Mouse (Mus musculus) lung, postnatal 0 days (tissue): ENCODE measurements around the gene Pard3b.

Source experiments
- CTCF ChIP-seq: IDR thresholded peaks from 2 replicates; pipeline ENCODE4 v1.5.1; 2016; ENCODE audit warnings: antibody characterized with exemption, mild to moderate bottlenecking
- EP300 ChIP-seq: IDR thresholded peaks from 2 replicates; pipeline ENCODE4 v1.6.1; 2016; ENCODE audit warnings: antibody characterized with exemption, mild to moderate bottlenecking, control low read depth

GRCm38 (mm10) chr1:62636906-62637673, 998.5 kb downstream of the Pard3b start:
- TF ChIP-seq EP300 (no peak), CTCF (no peak)
